Mouse (Mus musculus): ENCODE results near the gene Il20.

DNA sequence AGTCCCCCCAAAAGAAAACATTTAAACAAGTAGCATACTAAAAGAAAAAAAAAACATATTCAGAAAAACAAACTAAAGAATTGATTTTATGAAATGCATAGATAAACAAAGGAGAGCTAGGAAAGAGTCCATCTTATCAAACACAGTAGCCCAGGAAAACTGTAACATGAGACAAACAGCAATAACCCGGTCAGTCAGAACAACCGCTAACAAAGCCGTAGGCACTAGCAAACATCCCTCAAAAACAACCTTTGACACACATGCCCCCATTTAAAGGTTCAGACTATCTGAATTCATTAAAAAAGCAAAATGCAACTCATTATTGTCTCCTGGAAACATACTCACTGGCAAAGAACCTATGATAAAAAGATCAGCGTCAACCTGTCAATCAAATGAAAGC, 53.8 kb downstream of the Il20 start:
- TF ChIP-seq POLR2A (IDR thresholded peaks at IDR 0.05; ENCODE audit: control insufficient read depth, extremely low read depth, insufficient read depth, low read length, poor library complexity) (no peak), CTCF (IDR thresholded peaks at IDR 0.05; ENCODE audit: borderline replicate concordance, control insufficient read depth, extremely low read depth, insufficient read depth, low read length, poor library complexity) (no peak)

Measured in thymus, adult 2 months (tissue).